Mouse (Mus musculus) lung, postnatal 4 days (tissue): Measurements from ENCODE around the gene Gm11214.

Source experiments
- DNase-seq, 2 experiments: peaks; one replicate each; pipeline ENCODE4 v3.0.0; 2021

The Gm11214 gene

GRCm38 (mm10) chr4:63659775-63660174, 3.4 kb downstream of the Gm11214 start:
- DNase-seq = no peak

GRCm38 (mm10) chr4:63659086-63659485, 4.1 kb downstream of the Gm11214 start:
- DNase-seq = no peak

- DNase-seq = no peak
Measured at GRCm38 (mm10) chr4:63654381-63654780, 8.8 kb downstream of the Gm11214 start.

- no peak for DNase-seq
Measured at GRCm38 (mm10) chr4:63643956-63644726, 19.0 kb downstream of the Gm11214 start.

GRCm38 (mm10) chr4:63639842-63640241, 23.3 kb downstream of the Gm11214 start:
- no peak for DNase-seq

GRCm38 (mm10) chr4:63638603-63639002, 24.6 kb downstream of the Gm11214 start:
- no peak for DNase-seq

GRCm38 (mm10) chr4:63633181-63633580, 30.0 kb downstream of the Gm11214 start:
- DNase-seq = no peak

- no peak for DNase-seq
Measured at GRCm38 (mm10) chr4:63627111-63627510, 36.1 kb downstream of the Gm11214 start.

- DNase-seq = no peak
Measured at GRCm38 (mm10) chr4:63625563-63626080, 37.6 kb downstream of the Gm11214 start.

GRCm38 (mm10) chr4:63622378-63622835, 40.8 kb downstream of the Gm11214 start, which contains the start of gene Tex48:
Tex48 (minus strand) TSS chr4:63622428.
- DNase-seq = peak in 1 of 2 experiments; percentile 38

GRCm38 (mm10) chr4:63621861-63622260, 41.3 kb downstream of the Gm11214 start:
- no peak for DNase-seq
